Mouse (Mus musculus) liver, embryonic 13.5 days (tissue): ENCODE results near the gene Nbeal1. TPM values are rescaled to one million over a fixed set of nuclear protein-coding genes. Genes with fewer than 3 reads are reported as not detected.
A peak's percentile ranks its signal among the peaks of the same experiment; 100 is the strongest.

ENCODE experiments used
- ATAC-seq: fragments of 200-750 bp; cut with Nextera tagmentation; 2 replicates; pipeline ENCODE4 v1.8.0; 2017; ENCODE audit warnings: low read depth, mild to moderate bottlenecking, moderate number of reproducible peaks, moderate library complexity
- DNase-seq: peaks from one replicate; pipeline ENCODE4 v3.0.0; 2022
- H3K27ac ChIP-seq: fragments of 300-500 bp; sonication (generic); 2 replicates; pipeline ENCODE4 v1.5.1; 2015; ENCODE audit warnings: moderate library complexity, mild to moderate bottlenecking, inconsistent platforms
- H3K27me3 ChIP-seq: fragments of 300-500 bp; sonication (generic); 2 replicates; pipeline ENCODE4 v1.6.1; 2015; ENCODE audit warnings: mild to moderate bottlenecking, inconsistent platforms
- H3K36me3 ChIP-seq: fragments of 300-500 bp; sonication (generic); 2 replicates; pipeline ENCODE4 v1.6.1; 2015; ENCODE audit warnings: mild to moderate bottlenecking, inconsistent platforms
- H3K4me1 ChIP-seq: fragments of 300-500 bp; sonication (generic); replicated peaks from 2 replicates; pipeline ENCODE4 v1.6.1; 2015; ENCODE audit warnings: inconsistent platforms
- H3K4me2 ChIP-seq: fragments of 300-500 bp; sonication (generic); 2 replicates; pipeline ENCODE4 v1.6.1; 2015; ENCODE audit warnings: inconsistent platforms, mild to moderate bottlenecking, moderate library complexity
- H3K4me3 ChIP-seq: fragments of 300-500 bp; sonication (generic); replicated peaks from 2 replicates; pipeline ENCODE4 v1.5.1; 2015; ENCODE audit warnings: mild to moderate bottlenecking, inconsistent platforms
- H3K9ac ChIP-seq: fragments of 300-500 bp; sonication (generic); 2 replicates; pipeline ENCODE4 v1.6.1; 2015; ENCODE audit warnings: mild to moderate bottlenecking, inconsistent platforms
- H3K9me3 ChIP-seq: fragments of 300-500 bp; sonication (generic); replicated peaks from 2 replicates; pipeline ENCODE4 v1.6.1; 2016; ENCODE audit warnings: inconsistent platforms
- WGBS: fragments of 180-500 bp; shearing (Covaris S2); methylation state at CpG from one replicate; pipeline ENCODE4 v1.1.7; 2015; ENCODE audit not compliant: insufficient replicate concordance; 5-methylcytosine and 5-hydroxymethylcytosine counted together
- polyA plus RNA-seq: library from polyadenylated mRNA; unstranded; fragments of >200 nt; fragmentation: Nextera tagmentation; extraction: Ambion mirVana; gene quantifications from 2 replicates; pipeline ENCODE4 v1.2.1, GENCODE M21; 2015

Nbeal1 gene
- polyA plus RNA-seq, 1 experiment from 2014 or later: 1.4 TPM

DNA sequence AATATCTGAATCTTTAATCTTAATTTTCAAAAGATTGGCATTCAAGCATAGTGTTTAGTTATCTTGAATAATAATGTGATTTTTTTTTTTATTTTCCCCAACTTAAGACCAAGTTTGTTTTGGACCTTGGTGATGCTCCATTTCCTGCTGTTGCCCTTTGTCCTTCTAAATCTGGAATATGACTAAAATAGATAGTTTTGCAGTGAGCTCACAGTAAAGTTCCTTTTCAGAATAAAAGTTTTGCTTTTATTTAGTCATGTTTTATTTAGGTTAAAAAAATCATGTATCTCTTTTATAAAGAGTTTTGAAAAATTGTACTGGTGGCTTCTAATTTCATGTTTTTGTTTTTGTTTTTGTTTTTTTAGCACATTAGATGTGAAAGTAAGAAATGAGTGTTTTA is 8.1 kb downstream of the Nbeal1 start:
- Histone ChIP-seq H3K36me3 (no peaks in the 10 kb centered on the region), H3K27me3 (no peaks in the 10 kb centered on the region), H3K4me1 (no peaks in the 10 kb centered on the region), H3K27ac (no peak overlapping the region), H3K9me3 (no peaks in the 10 kb centered on the region), H3K4me3 (no peak overlapping the region), H3K4me2 (no peak overlapping the region), H3K9ac (no peak overlapping the region)
- DNase-seq: no peak
- ATAC-seq: no peak

DNA sequence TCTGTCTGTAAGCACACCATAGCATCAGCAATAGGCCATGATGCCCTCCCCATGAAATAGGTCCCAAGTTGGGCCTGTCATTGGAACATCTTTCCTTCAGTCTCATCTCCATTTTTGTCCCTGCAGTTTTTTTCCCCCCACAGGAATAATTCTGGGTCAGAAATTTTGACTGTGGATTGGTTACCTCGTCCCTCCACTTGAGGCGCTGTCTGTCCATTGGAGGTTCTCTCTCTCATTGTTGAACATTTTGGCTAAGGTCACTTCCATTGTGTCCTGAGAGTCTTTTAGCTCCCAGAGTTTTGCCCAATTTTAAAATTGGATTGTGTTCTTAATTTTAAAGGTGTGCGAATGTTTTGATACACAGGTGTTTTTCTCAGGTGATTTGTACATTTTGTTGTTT is 16.4 kb downstream of the Nbeal1 start:
- no peak overlapping the region for H3K4me2 ChIP-seq
- no peaks in the 10 kb centered on the region for H3K4me1 ChIP-seq
- DNase-seq (no peak), ATAC-seq (no peak)
- H3K27ac ChIP-seq: no peak overlapping the region
- H3K27me3 ChIP-seq: no peaks in the 10 kb centered on the region
- no peaks in the 10 kb centered on the region for H3K9me3 ChIP-seq
- 59% methylated on average over 3 of the region's 3 CpGs for WGBS
- peaks cover 10% of the 10 kb centered on the region for H3K36me3 ChIP-seq
- H3K9ac ChIP-seq: no peak overlapping the region
- H3K4me3 ChIP-seq: no peak overlapping the region

GRCm38 (mm10) chr1:60199006-60199405 is 18.6 kb downstream of the Nbeal1 start:
- WGBS: 81% methylated on average over 4 of the region's 4 CpGs
- ATAC-seq (no peak), DNase-seq (no peak)
- Histone ChIP-seq H3K4me1 (no peaks in the 10 kb centered on the region), H3K9me3 (no peaks in the 10 kb centered on the region), H3K4me2 (no peak overlapping the region), H3K4me3 (no peak overlapping the region), H3K27me3 (no peaks in the 10 kb centered on the region), H3K9ac (no peak overlapping the region), H3K27ac (no peak overlapping the region), H3K36me3 (peaks cover 24% of the 10 kb centered on the region)

- DNase-seq (no peak), ATAC-seq (no peak)
- no peak overlapping the region for H3K9ac ChIP-seq
- H3K27ac ChIP-seq: no peak overlapping the region
- no peaks in the 10 kb centered on the region for H3K27me3 ChIP-seq
- H3K4me2 ChIP-seq: no peak overlapping the region
- no peaks in the 10 kb centered on the region for H3K9me3 ChIP-seq
- WGBS: 81% methylated on average over 4 of the region's 4 CpGs
- no peak overlapping the region for H3K4me3 ChIP-seq
- no peaks in the 10 kb centered on the region for H3K4me1 ChIP-seq
- H3K36me3 ChIP-seq: peaks cover 8% of the 10 kb centered on the region; the same call in 1 of the 2 replicates
Observed at GRCm38 (mm10) chr1:60236261-60236660, 55.9 kb downstream of the Nbeal1 start.

GRCm38 (mm10) chr1:60240430-60240829 is 60.0 kb downstream of the Nbeal1 start:
- DNase-seq: no peak
- no peak for ATAC-seq
- no peak overlapping the region for H3K9ac ChIP-seq
- H3K4me1 ChIP-seq: no peaks in the 10 kb centered on the region
- H3K4me3 ChIP-seq: no peak overlapping the region
- no peak overlapping the region for H3K4me2 ChIP-seq
- no peaks in the 10 kb centered on the region for H3K27me3 ChIP-seq
- H3K9me3 ChIP-seq: no peaks in the 10 kb centered on the region
- peaks cover 13% of the 10 kb centered on the region; the same call in 1 of the 2 replicates for H3K36me3 ChIP-seq
- no peak overlapping the region for H3K27ac ChIP-seq

DNA sequence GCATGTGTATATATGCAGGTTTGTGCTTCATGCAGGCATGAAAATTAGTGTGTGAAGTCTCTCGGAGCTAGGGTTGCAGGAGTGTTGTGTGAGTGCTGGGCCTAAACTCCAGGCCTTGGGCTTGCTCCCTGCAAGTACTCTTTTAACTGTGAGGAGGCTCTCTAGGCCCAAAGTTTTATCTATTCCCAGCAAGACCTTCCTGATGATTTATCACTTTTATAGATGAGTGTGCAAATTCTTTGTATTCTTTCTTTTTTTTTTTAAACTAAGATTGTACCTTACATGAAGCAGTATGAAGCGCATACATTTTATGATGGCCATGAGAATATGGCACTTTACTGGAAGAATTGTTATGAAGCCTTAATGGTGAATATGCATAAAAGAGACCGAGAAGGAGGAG is 87.7 kb downstream of the Nbeal1 start:
- no peak overlapping the region for H3K9ac ChIP-seq
- H3K27ac ChIP-seq: no peak overlapping the region
- H3K4me2 ChIP-seq: no peak overlapping the region
- H3K4me1 ChIP-seq: no peaks in the 10 kb centered on the region
- no peaks in the 10 kb centered on the region for H3K27me3 ChIP-seq
- no peak for ATAC-seq
- DNase-seq: no peak
- 73% methylated on average over 3 of the region's 3 CpGs for whole genome bisulfite sequencing
- H3K4me3 ChIP-seq: no peak overlapping the region
- H3K9me3 ChIP-seq: no peaks in the 10 kb centered on the region
- H3K36me3 ChIP-seq: 0 out of 2 replicates have a peak, but pooled peaks cover 8% of the 10 kb centered on the region

GRCm38 (mm10) chr1:60269314-60269713 is 88.9 kb downstream of the Nbeal1 start:
- 0 out of 2 replicates have a peak, but pooled peaks cover 5% of the 10 kb centered on the region for H3K36me3 ChIP-seq
- no peaks in the 10 kb centered on the region for H3K4me1 ChIP-seq
- no peak for DNase-seq
- H3K4me2 ChIP-seq: no peak overlapping the region
- no peak overlapping the region for H3K27ac ChIP-seq
- no peaks in the 10 kb centered on the region for H3K27me3 ChIP-seq
- no peak overlapping the region for H3K9ac ChIP-seq
- no peaks in the 10 kb centered on the region for H3K9me3 ChIP-seq
- ATAC-seq: peak; percentile 41; the same call in 1 of the 2 replicates
- H3K4me3 ChIP-seq: no peak overlapping the region

- WGBS: 69% methylated on average over 2 of the region's 2 CpGs
- H3K36me3 ChIP-seq: no peaks in the 10 kb centered on the region
- no peak for DNase-seq
- H3K27ac ChIP-seq: no peak overlapping the region
- no peak overlapping the region for H3K9ac ChIP-seq
- no peaks in the 10 kb centered on the region for H3K9me3 ChIP-seq
- ATAC-seq: no peak
- H3K27me3 ChIP-seq: no peaks in the 10 kb centered on the region
- no peak overlapping the region for H3K4me2 ChIP-seq
- no peaks in the 10 kb centered on the region for H3K4me1 ChIP-seq
- no peak overlapping the region for H3K4me3 ChIP-seq
Observed at GRCm38 (mm10) chr1:60272471-60272870, 92.1 kb downstream of the Nbeal1 start.

- whole genome bisulfite sequencing: 52% methylated on average over 1 of the region's 1 CpGs
- no peak for ATAC-seq
Observed at GRCm38 (mm10) chr1:60293921-60294320, 113.5 kb downstream of the Nbeal1 start.

GRCm38 (mm10) chr1:60342808-60343629 is 162.6 kb downstream of the Nbeal1 start, which contains the start of gene Cyp20a1:
Cyp20a1 (plus strand) TSS chr1:60343323.
- WGBS: 1% methylated on average over 60 of the region's 60 CpGs
- Histone ChIP-seq H3K4me1 (peaks cover 36% of the 10 kb centered on the region), H3K27me3 (no peaks in the 10 kb centered on the region), H3K9me3 (no peaks in the 10 kb centered on the region), H3K4me2 (peak within 1 kb of the TSS; percentile 87), H3K9ac (peak within 1 kb of the TSS; percentile 74), H3K4me3 (peak within 1 kb of the TSS; percentile 70), H3K36me3 (peaks cover 6% of the 10 kb centered on the region; the same call in 1 of the 2 replicates), H3K27ac (peak within 1 kb of the TSS; percentile 76)
- DNase-seq: peak; percentile 86
- ATAC-seq: peak; percentile 99

More at GRCm38 (mm10) chr1:60293921-60294320, 113.5 kb downstream of the Nbeal1 start:
- DNase-seq: no peak
- no peak overlapping the region for H3K4me2 ChIP-seq
- no peaks in the 10 kb centered on the region for H3K27me3 ChIP-seq
- H3K9ac ChIP-seq: no peak overlapping the region
- no peaks in the 10 kb centered on the region for H3K4me1 ChIP-seq
- no peak overlapping the region for H3K27ac ChIP-seq
- 0 out of 2 replicates have a peak, but pooled peaks cover 3% of the 10 kb centered on the region for H3K36me3 ChIP-seq
- H3K9me3 ChIP-seq: no peaks in the 10 kb centered on the region
- H3K4me3 ChIP-seq: no peak overlapping the region

- Histone ChIP-seq H3K4me3 (peak overlapping the region; percentile 70), H3K4me1 (peaks cover 36% of the 10 kb centered on the region), H3K9me3 (no peaks in the 10 kb centered on the region), H3K4me2 (peak overlapping the region; percentile 87), H3K36me3 (0 out of 2 replicates have a peak, but pooled peaks cover 3% of the 10 kb centered on the region), H3K9ac (peak overlapping the region; percentile 74), H3K27me3 (no peaks in the 10 kb centered on the region), H3K27ac (peak overlapping the region; percentile 76)
- WGBS: 12% methylated on average over 14 of the region's 14 CpGs
- ATAC-seq: no peak
- peak; percentile 3 for DNase-seq
Observed at GRCm38 (mm10) chr1:60343630-60344455, 163.4 kb downstream of the Nbeal1 start.
